Mouse (Mus musculus) ES-Bruce4 (cell line): ENCODE measurements at regions not wholly inside any gene's neighbourhood (a gene's known extent, or its start where the extent isn't known, plus 50 kb on each side); places are given as distances from the start of the nearest gene placed in this dataset.

ENCODE experiments used
- H3K27ac ChIP-seq: 2 replicates; pipeline ENCODE4 v1.5.1; 2012; ENCODE audit warnings: low read length, inconsistent platforms; ENCODE audit not compliant: insufficient read depth
- H3K27me3 ChIP-seq: 2 replicates; pipeline ENCODE4 v1.6.1; 2012; ENCODE audit warnings: mild to moderate bottlenecking, low read length, inconsistent platforms; ENCODE audit not compliant: control insufficient read depth, poor library complexity, insufficient read depth, severe bottlenecking
- H3K36me3 ChIP-seq: 2 replicates; pipeline ENCODE4 v1.6.1; 2012; ENCODE audit warnings: inconsistent platforms, mild to moderate bottlenecking, low read length, moderate library complexity; ENCODE audit not compliant: control insufficient read depth, poor library complexity, insufficient read depth, severe bottlenecking
- H3K4me1 ChIP-seq: one replicate; pipeline ENCODE4 v1.8.1; 2011; ENCODE audit warnings: low read length; ENCODE audit not compliant: control insufficient read depth, insufficient read depth
- H3K4me3 ChIP-seq: 2 replicates; pipeline ENCODE4 v1.5.1; 2011; ENCODE audit warnings: low read depth, mild to moderate bottlenecking, low read length
- H3K9ac ChIP-seq: 2 replicates; pipeline ENCODE4 v1.6.1; 2012; ENCODE audit warnings: low read depth, mild to moderate bottlenecking, inconsistent platforms; ENCODE audit not compliant: poor library complexity, severe bottlenecking
- H3K9me3 ChIP-seq: replicated peaks from 2 replicates; pipeline ENCODE4 v1.6.1; 2012; ENCODE audit warnings: mild to moderate bottlenecking, low read length, inconsistent platforms; ENCODE audit not compliant: control insufficient read depth, poor library complexity, insufficient read depth, severe bottlenecking
- CTCF ChIP-seq: IDR thresholded peaks from one replicate; pipeline ENCODE4 v1.8.1; 2011; ENCODE audit warnings: low read depth, low read length
- EP300 ChIP-seq: IDR thresholded peaks from 2 replicates; pipeline ENCODE4 v1.6.1; 2011; ENCODE audit warnings: low read depth, low read length; ENCODE audit not compliant: insufficient read depth
- POLR2A ChIP-seq: IDR thresholded peaks from one replicate; pipeline ENCODE4 v1.8.1; 2011; ENCODE audit warnings: low read length; ENCODE audit not compliant: insufficient read depth

DNA sequence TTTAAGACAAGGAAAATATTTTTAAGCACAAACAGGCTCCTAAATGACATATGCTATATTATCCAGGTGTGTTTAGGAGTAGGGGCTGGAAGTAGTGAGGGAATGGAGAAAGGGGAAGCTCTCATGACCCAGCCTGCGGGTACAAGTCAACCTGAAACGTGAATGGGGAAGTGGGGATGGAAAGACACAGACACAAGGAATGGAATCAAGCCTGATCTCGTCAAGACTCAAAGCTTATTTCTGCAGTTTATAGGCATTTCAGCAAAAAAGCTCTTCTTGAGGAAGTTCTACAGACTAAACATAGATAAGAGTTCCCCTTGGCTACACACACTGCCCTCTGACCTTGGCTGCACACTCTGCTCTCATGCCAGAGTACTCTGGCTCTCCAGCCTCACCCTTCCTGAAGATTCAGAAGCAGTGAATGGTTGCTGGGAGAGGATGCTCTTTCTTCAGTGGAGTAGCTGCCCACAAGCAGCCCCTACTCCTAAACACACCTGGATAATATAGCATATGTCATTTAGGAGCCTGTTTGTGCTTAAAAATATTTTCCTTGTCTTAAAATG, 106.4 kb upstream of the Rrp15 start:
- Histone ChIP-seq H3K4me3 (no peak overlapping the region), H3K9ac (no peak overlapping the region)
- TF ChIP-seq POLR2A (no peak), EP300 (no peak), CTCF (no peak)

DNA sequence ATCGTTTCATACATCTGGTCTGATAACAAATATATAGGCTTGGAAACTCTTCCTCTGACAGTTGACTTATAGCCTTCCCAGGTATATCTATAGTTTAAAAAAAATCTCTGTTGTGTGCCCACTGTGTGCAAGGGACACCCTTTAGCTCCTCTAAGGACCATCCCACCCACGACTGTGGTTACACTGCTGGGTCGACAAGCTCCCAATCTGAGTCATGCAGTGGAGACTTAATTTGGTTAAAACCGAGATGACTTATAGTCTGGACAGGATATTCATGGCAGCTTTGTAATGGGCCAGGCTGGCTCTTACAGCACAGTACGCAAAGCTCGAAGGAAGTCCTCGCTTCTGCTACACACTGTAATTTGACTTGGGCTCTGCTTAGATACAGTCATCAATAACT, 96.1 kb upstream of the Rrp15 start:
- Histone ChIP-seq H3K4me1 (no peaks in the 10 kb centered on the region), H3K27ac (no peak overlapping the region)
- no peak for TF ChIP-seq POLR2A
- TF ChIP-seq EP300: no peak
- TF ChIP-seq CTCF: no peak

More for the DNA sequence above, 106.4 kb upstream of the Rrp15 start:
- H3K4me1 ChIP-seq: no peaks in the 10 kb centered on the region
- H3K27ac ChIP-seq: no peak overlapping the region
- no peaks in the 10 kb centered on the region for H3K36me3 ChIP-seq
- H3K9me3 ChIP-seq: no peaks in the 10 kb centered on the region; the same call in 1 of the 2 replicates
- H3K27me3 ChIP-seq: no peaks in the 10 kb centered on the region; the same call in 1 of the 2 replicates

DNA sequence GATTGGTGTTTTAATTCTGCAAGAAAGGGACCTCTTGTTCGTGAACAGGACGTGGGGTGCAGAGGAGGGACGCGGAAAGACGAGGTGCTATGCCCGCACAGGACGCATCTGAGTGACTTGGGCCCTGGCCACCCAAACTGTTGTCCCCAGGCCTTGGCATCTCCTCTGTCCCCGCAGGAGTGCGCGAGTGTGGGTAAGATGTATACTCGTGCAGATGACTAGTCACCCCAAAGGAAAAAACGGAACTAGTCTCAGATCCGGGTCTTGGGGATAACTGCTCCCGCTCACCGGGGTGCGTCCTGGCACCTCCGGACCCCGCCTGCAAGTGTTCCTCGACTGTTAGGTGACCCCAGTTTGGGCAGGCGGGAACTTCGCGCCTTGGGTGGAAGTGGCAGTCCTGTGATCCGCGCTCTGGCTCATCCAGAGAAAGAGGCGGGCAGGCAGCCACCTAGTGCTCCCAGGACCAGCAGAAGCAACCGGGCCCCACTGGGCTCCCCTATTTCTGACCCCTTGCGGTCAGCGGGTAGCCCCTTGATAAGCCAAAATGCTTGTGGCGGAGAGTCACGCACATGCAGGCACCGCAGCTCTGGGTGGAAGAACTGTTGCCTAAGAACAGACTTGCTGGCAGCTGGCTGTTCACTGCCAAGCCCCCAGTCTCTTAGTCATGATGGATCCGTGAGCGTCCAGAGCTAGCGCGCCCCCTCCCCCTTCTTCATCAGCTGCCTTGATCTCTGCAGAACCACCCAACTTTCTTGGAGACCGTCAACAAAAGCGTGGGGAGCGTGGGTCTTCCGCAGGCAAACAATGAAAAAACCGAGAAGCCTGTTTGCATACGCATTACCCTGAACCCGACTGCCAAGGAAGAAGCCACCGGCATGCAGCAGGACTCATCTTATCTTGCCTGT, 85.0 kb upstream of the Rrp15 start:
- Histone ChIP-seq H3K4me1 (no peaks in the 10 kb centered on the region), H3K27me3 (no peaks in the 10 kb centered on the region), H3K4me3 (peak overlapping the region; percentile 49), H3K27ac (no peak overlapping the region), H3K9me3 (no peaks in the 10 kb centered on the region), H3K9ac (no peak overlapping the region), H3K36me3 (no peaks in the 10 kb centered on the region)
- no peak for TF ChIP-seq CTCF
- TF ChIP-seq POLR2A: no peak
- TF ChIP-seq EP300: no peak

More for the DNA sequence above, 96.1 kb upstream of the Rrp15 start:
- H3K36me3 ChIP-seq: no peaks in the 10 kb centered on the region
- H3K9ac ChIP-seq: no peak overlapping the region
- no peaks in the 10 kb centered on the region for H3K27me3 ChIP-seq
- H3K4me3 ChIP-seq: no peak overlapping the region
- H3K9me3 ChIP-seq: no peaks in the 10 kb centered on the region

DNA sequence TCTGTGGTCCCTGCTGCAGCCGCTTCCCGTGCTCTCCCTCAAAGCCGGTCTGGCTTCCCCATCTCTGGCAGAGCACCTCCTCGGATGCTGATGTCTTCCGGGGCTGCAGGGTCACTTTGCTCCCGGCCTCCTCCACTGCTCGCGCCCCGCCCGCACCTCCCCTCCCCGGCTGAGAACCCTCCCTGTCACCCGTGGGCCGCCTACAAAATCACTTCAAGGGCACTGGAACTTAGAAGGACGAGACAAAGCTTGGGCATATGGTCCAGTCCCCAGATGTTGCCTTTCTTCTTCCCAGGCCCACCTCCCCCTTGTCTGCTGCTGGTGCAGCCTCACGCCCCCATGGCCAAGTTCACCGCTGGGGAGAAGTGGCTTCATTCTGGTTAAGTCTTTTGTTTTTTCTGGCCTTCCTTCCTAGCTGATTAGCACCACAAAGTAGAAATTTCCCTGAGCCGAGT, 84.3 kb upstream of the Rrp15 start:
- Histone ChIP-seq H3K9ac (no peak overlapping the region), H3K36me3 (no peaks in the 10 kb centered on the region), H3K4me1 (no peaks in the 10 kb centered on the region), H3K27me3 (no peaks in the 10 kb centered on the region), H3K4me3 (peak overlapping the region; percentile 49), H3K9me3 (no peaks in the 10 kb centered on the region), H3K27ac (no peak overlapping the region)
- TF ChIP-seq CTCF: no peak
- no peak for TF ChIP-seq POLR2A
- no peak for TF ChIP-seq EP300

DNA sequence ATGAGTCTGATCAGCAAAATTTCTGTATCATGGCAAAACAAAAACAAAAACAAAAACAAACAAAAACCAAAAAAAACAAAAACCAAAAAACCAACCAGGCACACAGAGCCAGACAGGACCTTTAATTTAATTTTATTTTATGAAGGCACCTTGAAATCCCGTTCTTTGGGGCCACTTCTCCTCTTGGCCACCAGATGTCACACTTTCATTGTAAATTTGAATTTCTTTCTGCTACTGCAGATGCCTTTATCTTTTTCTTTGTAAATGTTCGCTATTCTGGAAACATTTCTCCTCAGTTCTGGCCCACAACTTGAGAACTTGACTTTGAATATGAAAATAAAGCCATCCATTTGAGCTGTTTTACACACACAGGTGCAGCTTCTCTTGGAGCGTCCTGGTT, 78.6 kb upstream of the Rrp15 start:
- Histone ChIP-seq H3K4me1 (no peaks in the 10 kb centered on the region), H3K4me3 (no peak overlapping the region), H3K36me3 (no peaks in the 10 kb centered on the region), H3K9ac (no peak overlapping the region), H3K9me3 (no peaks in the 10 kb centered on the region), H3K27me3 (no peaks in the 10 kb centered on the region; the same call in 1 of the 2 replicates), H3K27ac (no peak overlapping the region)
- peak; percentile 3 for TF ChIP-seq CTCF
- no peak for TF ChIP-seq EP300
